Mouse (Mus musculus): Measurements from ENCODE around the gene Kif2a. TPM values are rescaled to one million over a fixed set of nuclear protein-coding genes. Genes with fewer than 3 reads are reported as not detected.
"Not testable (repeated sequence)": the region's sequence is repeated elsewhere in the genome, so short reads cannot be mapped to it uniquely, and the experiment has no call there.

Gene Kif2a
- polyA plus RNA-seq, 1 experiment: 30.8 TPM

DNA sequence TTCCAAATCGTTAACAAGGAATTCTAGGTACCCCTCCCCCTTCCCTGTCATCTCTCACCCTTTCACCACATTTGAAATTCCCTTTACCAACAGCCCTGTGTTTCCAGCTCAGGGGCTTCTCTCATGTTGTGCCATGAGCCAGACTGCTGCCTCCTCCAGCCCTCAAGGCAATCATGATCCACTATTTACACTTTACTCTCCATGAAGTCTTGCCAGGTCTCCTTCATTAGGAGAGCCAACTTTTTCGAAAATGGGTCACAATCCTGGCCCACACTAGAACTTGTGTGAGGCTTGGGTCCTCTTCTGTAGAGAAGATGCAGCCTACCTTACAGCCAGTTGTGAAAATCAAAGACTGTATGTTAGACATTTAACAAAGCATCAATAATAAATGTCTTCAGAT is 8.0 kb downstream of the Kif2a start:
- no peaks in the 10 kb centered on the region for H3K27me3 ChIP-seq (ENCODE audit: control insufficient read depth, insufficient read depth, low read length)
- no peak overlapping the region for H3K4me3 ChIP-seq (replicated peaks; ENCODE audit: insufficient read depth, low read depth, low read length)
- TF ChIP-seq POLR2A (IDR thresholded peaks at IDR 0.05; ENCODE audit: borderline replicate concordance, insufficient read depth, low read length): no peak
- no peak for TF ChIP-seq CTCF (IDR thresholded peaks at IDR 0.05; ENCODE audit: borderline replicate concordance, insufficient read depth, low read depth, low read length)
- DNase-seq: no peak
- H3K4me1 ChIP-seq (ENCODE audit: control insufficient read depth, insufficient read depth, low read length): peaks cover 2% of the 10 kb centered on the region; the same call in 1 of the 2 replicates
- WGBS: 28% methylated on average over 2 of the region's 2 CpGs
- H3K27ac ChIP-seq (ENCODE audit: insufficient read depth, low read length): no peak overlapping the region

DNA sequence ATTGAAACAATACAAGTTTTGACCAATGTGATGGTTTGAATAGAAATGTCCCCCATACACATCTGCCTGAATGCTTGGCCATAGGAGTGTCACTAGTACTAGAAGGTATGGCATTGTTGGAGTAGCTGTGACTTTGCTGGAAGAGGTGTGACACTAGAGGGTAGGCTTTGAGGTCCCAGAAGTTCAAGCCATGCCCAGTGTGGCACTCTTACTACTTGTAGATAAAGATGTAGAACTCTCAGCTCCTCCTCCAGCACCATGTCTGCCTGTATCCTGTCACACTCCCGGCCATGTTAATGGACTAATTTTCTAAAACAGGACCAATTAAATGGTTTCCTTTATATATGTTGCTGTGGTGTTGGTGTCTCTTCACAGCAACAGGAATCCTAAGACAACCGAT is 10.3 kb downstream of the Kif2a start:
- Histone ChIP-seq H3K4me3 (replicated peaks; ENCODE audit: insufficient read depth, low read depth, low read length) (no peak overlapping the region), H3K27ac (ENCODE audit: insufficient read depth, low read length) (no peak overlapping the region), H3K27me3 (ENCODE audit: control insufficient read depth, insufficient read depth, low read length) (no peaks in the 10 kb centered on the region), H3K4me1 (ENCODE audit: control insufficient read depth, insufficient read depth, low read length) (0 out of 2 replicates have a peak, but pooled peaks cover 2% of the 10 kb centered on the region)
- no peak for DNase-seq
- TF ChIP-seq CTCF (IDR thresholded peaks at IDR 0.05; ENCODE audit: borderline replicate concordance, insufficient read depth, low read depth, low read length) (no peak), POLR2A (IDR thresholded peaks at IDR 0.05; ENCODE audit: borderline replicate concordance, insufficient read depth, low read length) (no peak)
- WGBS: 80% methylated on average over 2 of the region's 2 CpGs

DNA sequence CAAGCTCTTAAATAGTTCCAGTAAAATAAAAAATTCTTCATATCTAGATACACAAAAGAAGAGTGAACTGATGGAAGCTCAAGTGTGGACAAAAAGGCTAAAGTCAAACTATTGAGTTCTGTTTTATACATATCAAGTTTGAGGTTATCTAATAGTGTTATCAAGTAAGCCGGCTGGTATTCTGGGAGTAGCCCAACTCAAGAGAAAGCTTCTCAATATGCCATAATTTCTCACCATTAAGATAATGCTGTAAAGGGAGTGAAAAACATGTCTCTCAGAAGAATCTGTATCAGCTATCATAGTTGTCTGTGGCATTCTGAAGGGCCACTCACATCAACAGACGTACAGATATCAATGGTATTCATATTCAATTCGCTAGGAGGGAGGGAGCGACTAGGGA is 13.8 kb downstream of the Kif2a start:
- Histone ChIP-seq H3K4me3 (replicated peaks; ENCODE audit: insufficient read depth, low read depth, low read length) (no peak overlapping the region), H3K4me1 (ENCODE audit: control insufficient read depth, insufficient read depth, low read length) (no peaks in the 10 kb centered on the region), H3K27me3 (ENCODE audit: control insufficient read depth, insufficient read depth, low read length) (no peaks in the 10 kb centered on the region; the same call in 1 of the 2 replicates), H3K27ac (ENCODE audit: insufficient read depth, low read length) (no peak overlapping the region)
- 90% methylated on average over 4 of the region's 4 CpGs for WGBS
- no peak for DNase-seq
- TF ChIP-seq POLR2A (IDR thresholded peaks at IDR 0.05; ENCODE audit: borderline replicate concordance, insufficient read depth, low read length) (no peak), CTCF (IDR thresholded peaks at IDR 0.05; ENCODE audit: borderline replicate concordance, insufficient read depth, low read depth, low read length) (no peak)

DNA sequence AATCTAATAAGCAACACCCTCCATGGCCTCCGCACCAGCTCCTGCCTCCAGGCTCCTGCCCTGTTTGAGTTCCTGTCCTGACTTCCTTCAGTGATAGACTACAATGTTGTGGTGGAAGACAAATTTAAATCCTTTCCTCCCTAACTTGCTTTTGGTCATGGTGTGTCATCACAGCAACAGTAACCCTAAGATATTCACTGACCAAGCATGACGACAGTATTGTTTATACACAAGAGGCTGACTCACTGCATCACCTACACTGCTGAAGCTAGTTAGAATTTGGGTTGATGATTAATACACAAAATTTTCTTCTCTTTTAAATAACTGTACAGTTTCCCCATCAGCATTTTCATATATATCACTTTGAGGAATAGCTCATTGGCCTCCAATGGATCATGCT is 18.7 kb downstream of the Kif2a start:
- Histone ChIP-seq H3K4me3 (replicated peaks; ENCODE audit: insufficient read depth, low read depth, low read length) (no peak overlapping the region), H3K4me1 (ENCODE audit: control insufficient read depth, insufficient read depth, low read length) (peaks cover 3% of the 10 kb centered on the region; the same call in 1 of the 2 replicates), H3K27ac (ENCODE audit: insufficient read depth, low read length) (no peak overlapping the region), H3K27me3 (ENCODE audit: control insufficient read depth, insufficient read depth, low read length) (no peaks in the 10 kb centered on the region; the same call in 1 of the 2 replicates)
- 93% methylated on average over 2 of the region's 2 CpGs for WGBS
- no peak for DNase-seq
- TF ChIP-seq POLR2A (IDR thresholded peaks at IDR 0.05; ENCODE audit: borderline replicate concordance, insufficient read depth, low read length) (no peak), CTCF (IDR thresholded peaks at IDR 0.05; ENCODE audit: borderline replicate concordance, insufficient read depth, low read depth, low read length) (no peak)

DNA sequence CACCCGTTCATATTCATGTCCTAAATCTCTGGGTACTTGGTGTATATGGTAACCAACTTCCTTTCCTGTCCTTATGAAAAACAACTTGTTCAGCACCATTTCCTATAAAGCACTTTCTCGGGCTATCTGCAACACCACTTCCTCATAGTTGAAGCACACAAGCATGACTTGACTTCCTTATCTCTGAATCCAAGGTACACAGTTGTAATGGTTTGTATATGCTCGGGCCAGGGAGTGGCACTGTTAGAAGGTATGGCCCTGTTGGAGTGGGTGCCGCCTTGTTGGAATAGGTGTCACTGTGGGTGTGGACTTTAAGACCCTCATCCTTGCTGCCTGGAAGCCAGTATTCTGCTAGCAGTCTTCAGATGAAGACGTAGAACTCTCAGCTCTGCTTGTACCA is 23.3 kb downstream of the Kif2a start:
- H3K4me1 ChIP-seq (ENCODE audit: control insufficient read depth, insufficient read depth, low read length): peaks cover 5% of the 10 kb centered on the region; the same call in 1 of the 2 replicates
- no peak overlapping the region for H3K27ac ChIP-seq (ENCODE audit: insufficient read depth, low read length)
- no peak for DNase-seq
- no peak overlapping the region for H3K4me3 ChIP-seq (replicated peaks; ENCODE audit: insufficient read depth, low read depth, low read length)
- TF ChIP-seq POLR2A (IDR thresholded peaks at IDR 0.05; ENCODE audit: borderline replicate concordance, insufficient read depth, low read length) (no peak), CTCF (IDR thresholded peaks at IDR 0.05; ENCODE audit: borderline replicate concordance, insufficient read depth, low read depth, low read length) (no peak)
- no peaks in the 10 kb centered on the region for H3K27me3 ChIP-seq (ENCODE audit: control insufficient read depth, insufficient read depth, low read length)
- WGBS: 93% methylated on average over 5 of the region's 5 CpGs

DNA sequence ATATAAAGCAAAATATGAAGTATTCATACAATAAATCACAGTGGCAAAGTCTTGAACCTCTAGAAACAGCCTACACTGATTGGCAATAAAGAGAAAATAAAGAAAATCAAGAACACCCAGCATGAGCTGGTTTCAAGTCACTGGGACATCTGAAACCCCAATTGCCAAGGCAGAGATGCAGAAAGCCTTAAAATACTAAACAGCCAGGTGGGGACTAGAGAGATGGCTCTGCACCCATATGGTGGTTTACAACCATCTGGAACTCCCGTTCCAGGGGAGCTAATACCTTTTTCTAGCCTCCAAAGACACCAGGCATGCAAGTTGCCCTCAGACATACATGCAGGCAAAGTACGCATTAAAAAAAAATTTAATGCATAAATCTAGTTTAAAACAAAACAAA is 23.9 kb downstream of the Kif2a start:
- no peak overlapping the region for H3K27ac ChIP-seq (ENCODE audit: insufficient read depth, low read length)
- H3K4me1 ChIP-seq (ENCODE audit: control insufficient read depth, insufficient read depth, low read length): peaks cover 5% of the 10 kb centered on the region; the same call in 1 of the 2 replicates
- H3K27me3 ChIP-seq (ENCODE audit: control insufficient read depth, insufficient read depth, low read length): no peaks in the 10 kb centered on the region
- H3K4me3 ChIP-seq (replicated peaks; ENCODE audit: insufficient read depth, low read depth, low read length): no peak overlapping the region
- peak in 1 of 2 experiments; percentile 52 for DNase-seq
- TF ChIP-seq CTCF (IDR thresholded peaks at IDR 0.05; ENCODE audit: borderline replicate concordance, insufficient read depth, low read depth, low read length) (no peak), POLR2A (IDR thresholded peaks at IDR 0.05; ENCODE audit: borderline replicate concordance, insufficient read depth, low read length) (no peak)
- 34% methylated on average over 2 of the region's 2 CpGs for WGBS

DNA sequence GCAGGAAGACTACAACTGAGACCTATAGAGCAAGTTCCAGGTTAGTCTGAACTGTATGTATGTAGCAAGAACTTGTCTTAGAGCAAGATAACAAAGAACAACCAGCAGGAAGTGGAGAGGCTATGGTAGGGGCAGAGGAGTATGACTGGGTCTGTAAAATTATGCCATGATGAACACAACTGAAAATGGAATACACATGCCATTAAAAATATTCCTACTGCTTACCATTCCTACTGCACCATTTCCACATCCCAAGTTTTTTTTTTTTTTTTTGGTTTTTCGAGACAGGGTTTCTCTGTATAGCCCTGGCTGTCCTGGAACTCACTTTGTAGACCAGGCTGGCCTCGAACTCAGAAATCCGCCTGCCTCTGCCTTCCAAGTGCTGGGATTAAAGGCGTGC is 24.4 kb downstream of the Kif2a start:
- H3K4me3 ChIP-seq (replicated peaks; ENCODE audit: insufficient read depth, low read depth, low read length); H3K27ac ChIP-seq (ENCODE audit: insufficient read depth, low read length); DNase-seq; H3K27me3 ChIP-seq (ENCODE audit: control insufficient read depth, insufficient read depth, low read length); H3K4me1 ChIP-seq (ENCODE audit: control insufficient read depth, insufficient read depth, low read length): not testable (repeated sequence)
- WGBS: 84% methylated on average over 4 of the region's 4 CpGs

DNA sequence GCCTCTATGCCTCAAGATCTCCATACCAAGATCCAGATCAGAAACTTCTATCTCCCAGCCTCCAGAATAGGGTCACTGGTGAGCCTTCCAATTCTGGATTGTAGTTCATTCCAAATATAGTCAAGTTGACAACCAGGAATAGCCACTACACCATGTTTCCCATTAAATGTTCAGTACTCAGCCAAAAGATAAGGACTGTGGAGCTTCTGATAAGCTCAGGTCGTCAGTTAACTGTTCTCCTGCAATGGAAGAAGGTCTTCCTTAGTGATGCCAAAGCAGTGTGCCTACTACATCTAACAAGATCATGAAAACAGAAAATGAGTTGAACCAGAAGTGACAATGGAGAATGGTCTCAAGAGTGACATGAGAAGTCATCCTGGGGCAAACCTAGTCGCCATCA is 25.0 kb downstream of the Kif2a start:
- no peak for DNase-seq
- WGBS: 63% methylated on average over 2 of the region's 2 CpGs
- no peak for TF ChIP-seq CTCF (IDR thresholded peaks at IDR 0.05; ENCODE audit: borderline replicate concordance, insufficient read depth, low read depth, low read length)
- TF ChIP-seq POLR2A (IDR thresholded peaks at IDR 0.05; ENCODE audit: borderline replicate concordance, insufficient read depth, low read length): no peak
- no peak overlapping the region for H3K27ac ChIP-seq (ENCODE audit: insufficient read depth, low read length)
- H3K4me1 ChIP-seq (ENCODE audit: control insufficient read depth, insufficient read depth, low read length): peaks cover 5% of the 10 kb centered on the region; the same call in 1 of the 2 replicates
- H3K27me3 ChIP-seq (ENCODE audit: control insufficient read depth, insufficient read depth, low read length): no peaks in the 10 kb centered on the region
- no peak overlapping the region for H3K4me3 ChIP-seq (replicated peaks; ENCODE audit: insufficient read depth, low read depth, low read length)

Measured in cerebellum, adult 2 months (tissue).